Mouse (Mus musculus) gastrocnemius, adult 2 months (tissue): ENCODE data around the gene Aif1. TPM values are rescaled to one million over a fixed set of nuclear protein-coding genes. Genes with fewer than 3 reads are reported as not detected.

Experiments
- DNase-seq: peaks from one replicate; pipeline ENCODE4 v3.0.0; 2022
- H3K27ac ChIP-seq: fragments of 200-600 bp; 2 replicates; pipeline ENCODE4 v1.8.1; 2022; ENCODE audit warnings: mild to moderate bottlenecking
- H3K4me3 ChIP-seq: fragments of 200-600 bp; 2 replicates; pipeline ENCODE4 v1.8.1; 2022; ENCODE audit warnings: mild to moderate bottlenecking, moderate library complexity
- CTCF ChIP-seq: fragments of 200-600 bp; IDR thresholded peaks from 2 replicates; pipeline ENCODE4 v1.8.1; 2022; ENCODE audit warnings: antibody characterized with exemption, mild to moderate bottlenecking, moderate library complexity
- intact Hi-C: fragments of 180-260 bp; cut with DNase I; formaldehyde crosslinking; loops from one replicate; pipeline ENCODE4 v1.15.1; 2025
- total RNA-seq, 2 experiments: library from RNA; stranded (reverse); gene quantifications; 2 replicates each; pipeline ENCODE4 v1.2.3; 2021

The Aif1 gene
- total RNA-seq, 2 experiments from 2014 or later, result 0.75 TPM; not detected in 1

- intact Hi-C loops, result no loop called here
- no peak for DNase-seq
- Histone ChIP-seq H3K4me3 (no peak overlapping the region), H3K27ac (no peak overlapping the region)
- no peak for TF ChIP-seq CTCF
These were observed 14.4 kb downstream of the Aif1 start for GRCm38 (mm10) chr17:35161421-35161820.

GRCm38 (mm10) chr17:35159638-35160037 lies 16.2 kb downstream of the Aif1 start:
- intact Hi-C loops, result no loop called here

GRCm38 (mm10) chr17:35158850-35159593 lies 16.8 kb downstream of the Aif1 start:
- DNase-seq, result no peak
- intact Hi-C loops, result no loop called here
- no peak for TF ChIP-seq CTCF

More at GRCm38 (mm10) chr17:35159638-35160037, 16.2 kb downstream of the Aif1 start:
- TF ChIP-seq CTCF, result no peak
- H3K27ac ChIP-seq, result no peak overlapping the region
- H3K4me3 ChIP-seq, result no peak overlapping the region
- DNase-seq, result no peak

GRCm38 (mm10) chr17:35157661-35158175 lies 18.1 kb downstream of the Aif1 start:
- DNase-seq, result no peak
- no peak for TF ChIP-seq CTCF
- no peak overlapping the region for H3K4me3 ChIP-seq
- H3K27ac ChIP-seq, result no peak overlapping the region
- intact Hi-C loops, result no loop called here

More at GRCm38 (mm10) chr17:35158850-35159593, 16.8 kb downstream of the Aif1 start:
- no peak overlapping the region for H3K4me3 ChIP-seq
- H3K27ac ChIP-seq, result no peak overlapping the region

- Histone ChIP-seq H3K27ac (no peak overlapping the region), H3K4me3 (no peak overlapping the region)
- DNase-seq, result no peak
- TF ChIP-seq CTCF, result no peak
- intact Hi-C loops, result no loop called here
These were observed 18.6 kb downstream of the Aif1 start for GRCm38 (mm10) chr17:35157254-35157653.

GRCm38 (mm10) chr17:35156461-35157200 lies 19.2 kb downstream of the Aif1 start:
- no peak for TF ChIP-seq CTCF
- DNase-seq, result no peak
- intact Hi-C loops, result no loop called here
- H3K27ac ChIP-seq, result no peak overlapping the region
- no peak overlapping the region for H3K4me3 ChIP-seq

GRCm38 (mm10) chr17:35155451-35155850 lies 20.4 kb downstream of the Aif1 start:
- DNase-seq, result no peak
- no peak for TF ChIP-seq CTCF
- intact Hi-C loops, result no loop called here
- no peak overlapping the region for H3K4me3 ChIP-seq
- H3K27ac ChIP-seq, result no peak overlapping the region

- DNase-seq, result no peak
- TF ChIP-seq CTCF, result no peak
- Histone ChIP-seq H3K4me3 (no peak overlapping the region), H3K27ac (no peak overlapping the region)
- intact Hi-C loops, result no loop called here
These were observed 21.3 kb downstream of the Aif1 start for GRCm38 (mm10) chr17:35154616-35155015.

- H3K27ac ChIP-seq, result no peak overlapping the region
- intact Hi-C loops, result no loop called here
- no peak overlapping the region for H3K4me3 ChIP-seq
- TF ChIP-seq CTCF, result no peak
- DNase-seq, result no peak
These were observed 21.9 kb downstream of the Aif1 start for GRCm38 (mm10) chr17:35153931-35154330.

- intact Hi-C loops, result no loop called here
- Histone ChIP-seq H3K27ac (no peak overlapping the region), H3K4me3 (no peak overlapping the region)
- DNase-seq, result no peak
- TF ChIP-seq CTCF, result no peak
These were observed 22.8 kb downstream of the Aif1 start for GRCm38 (mm10) chr17:35153077-35153476.

- Histone ChIP-seq H3K4me3 (no peak overlapping the region), H3K27ac (no peak overlapping the region)
- no peak for TF ChIP-seq CTCF
- DNase-seq, result no peak
- intact Hi-C loops, result no loop called here
These were observed 23.7 kb downstream of the Aif1 start for GRCm38 (mm10) chr17:35152121-35152520.

GRCm38 (mm10) chr17:35147922-35148639 lies 27.8 kb downstream of the Aif1 start:
- no peak for DNase-seq
- Histone ChIP-seq H3K27ac (peak overlapping the region; percentile 8; the same call in 1 of the 2 replicates), H3K4me3 (no peak overlapping the region)
- no peak for TF ChIP-seq CTCF
- intact Hi-C loops, result no loop called here

GRCm38 (mm10) chr17:35147348-35147747 lies 28.5 kb downstream of the Aif1 start:
- H3K27ac ChIP-seq, result no peak overlapping the region
- intact Hi-C loops, result no loop called here
- DNase-seq, result no peak
- no peak overlapping the region for H3K4me3 ChIP-seq
- TF ChIP-seq CTCF, result no peak
